Mouse (Mus musculus) liver, postnatal 0 days (tissue): ENCODE results near the gene Peli2. TPM values are rescaled to one million over a fixed set of nuclear protein-coding genes. Genes with fewer than 3 reads are reported as not detected.
A peak's percentile ranks its signal among the peaks of the same experiment; 100 is the strongest.

ENCODE experiments used
- ATAC-seq: fragments of 200-750 bp; cut with Nextera tagmentation; 2 replicates; pipeline ENCODE4 v1.8.0; 2017; ENCODE audit warnings: mild to moderate bottlenecking, moderate library complexity
- DNase-seq: peaks from one replicate; pipeline ENCODE4 v3.0.0-alpha.2; 2016
- H3K27ac ChIP-seq: fragments of 300-500 bp; sonication (generic); 2 replicates; pipeline ENCODE4 v1.5.1; 2014; ENCODE audit warnings: antibody characterized with exemption, moderate library complexity, mild to moderate bottlenecking, low read depth
- H3K27me3 ChIP-seq: fragments of 300-500 bp; sonication (generic); 2 replicates; pipeline ENCODE4 v1.6.1; 2014; ENCODE audit warnings: low read length, control low read depth, mixed read lengths; ENCODE audit not compliant: insufficient read depth
- H3K36me3 ChIP-seq: fragments of 300-500 bp; sonication (generic); replicated peaks from 2 replicates; pipeline ENCODE4 v1.6.1; 2014; ENCODE audit warnings: mild to moderate bottlenecking, control low read depth, low read length, moderate library complexity, mixed read lengths; ENCODE audit not compliant: insufficient read depth
- H3K4me1 ChIP-seq: fragments of 300-500 bp; sonication (generic); 2 replicates; pipeline ENCODE4 v1.6.1; 2014; ENCODE audit warnings: antibody characterized with exemption, mild to moderate bottlenecking, control low read depth; ENCODE audit not compliant: insufficient read depth
- H3K4me2 ChIP-seq: fragments of 300-500 bp; sonication (generic); 2 replicates; pipeline ENCODE4 v1.6.1; 2014; ENCODE audit warnings: low read depth, mild to moderate bottlenecking, low read length, moderate library complexity, mixed read lengths
- H3K4me3 ChIP-seq: fragments of 300-500 bp; sonication (generic); 2 replicates; pipeline ENCODE4 v1.5.1; 2014; ENCODE audit warnings: low read depth, low read length
- H3K9ac ChIP-seq: fragments of 300-500 bp; sonication (generic); replicated peaks from 2 replicates; pipeline ENCODE4 v1.6.1; 2014; ENCODE audit warnings: mild to moderate bottlenecking, moderate library complexity
- H3K9me3 ChIP-seq: fragments of 300-500 bp; sonication (generic); 2 replicates; pipeline ENCODE4 v1.6.1; 2016; ENCODE audit warnings: mild to moderate bottlenecking, control low read depth, low read length, mixed read lengths
- CTCF ChIP-seq: sonication (generic); IDR thresholded peaks from 2 replicates; pipeline ENCODE4 v1.5.1; 2016; ENCODE audit warnings: antibody characterized with exemption, low read depth
- EP300 ChIP-seq: IDR thresholded peaks from 2 replicates; pipeline ENCODE4 v1.6.1; 2016; ENCODE audit warnings: antibody characterized with exemption, low read depth, mild to moderate bottlenecking
- WGBS: fragments of 180-500 bp; shearing (Covaris S2); extraction: QIAGEN DNeasy Blood & Tissue Kit; methylation state at CpG from one replicate; pipeline ENCODE4 v1.1.7; 2014; ENCODE audit not compliant: insufficient replicate concordance; 5-methylcytosine and 5-hydroxymethylcytosine counted together
- polyA plus RNA-seq: library from polyadenylated mRNA; unstranded; fragments of >200 nt; fragmentation: Nextera tagmentation; extraction: Ambion mirVana; gene quantifications from 2 replicates; pipeline ENCODE4 v1.2.1, GENCODE M21; 2015

The Peli2 gene
- polyA plus RNA-seq, 1 experiment from 2014 or later, result 1.5 TPM

DNA sequence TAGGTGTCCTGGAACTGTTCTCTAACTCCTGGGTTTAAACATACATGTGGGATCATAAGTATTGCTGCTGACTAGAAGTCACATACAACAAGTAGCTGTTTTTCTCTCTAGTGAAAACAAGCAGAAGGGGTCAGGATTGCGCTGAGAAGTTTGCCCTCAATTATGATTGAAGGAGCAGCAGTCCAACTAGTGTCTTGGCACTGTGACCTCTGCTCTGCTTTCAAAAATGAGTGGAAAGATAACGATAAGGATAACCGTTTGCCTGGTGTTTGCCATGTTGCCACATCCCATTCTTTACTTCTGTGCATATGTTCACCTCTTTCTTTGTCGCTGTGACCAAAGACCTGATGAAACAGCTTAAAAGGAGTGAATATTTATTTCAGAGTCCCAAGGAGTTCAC, 167.0 kb downstream of the Peli2 start:
- ATAC-seq (no peak), DNase-seq (no peak)
- H3K9me3 ChIP-seq, result no peaks in the 10 kb centered on the region
- H3K9ac ChIP-seq, result no peak overlapping the region
- H3K4me3 ChIP-seq, result no peak overlapping the region
- H3K36me3 ChIP-seq, result no peaks in the 10 kb centered on the region
- no peaks in the 10 kb centered on the region for H3K4me1 ChIP-seq
- TF ChIP-seq EP300 (no peak), CTCF (no peak)
- H3K27me3 ChIP-seq, result no peaks in the 10 kb centered on the region
- WGBS, result 65% methylated on average over 4 of the region's 4 CpGs
- H3K27ac ChIP-seq, result no peak overlapping the region
- no peak overlapping the region for H3K4me2 ChIP-seq

DNA sequence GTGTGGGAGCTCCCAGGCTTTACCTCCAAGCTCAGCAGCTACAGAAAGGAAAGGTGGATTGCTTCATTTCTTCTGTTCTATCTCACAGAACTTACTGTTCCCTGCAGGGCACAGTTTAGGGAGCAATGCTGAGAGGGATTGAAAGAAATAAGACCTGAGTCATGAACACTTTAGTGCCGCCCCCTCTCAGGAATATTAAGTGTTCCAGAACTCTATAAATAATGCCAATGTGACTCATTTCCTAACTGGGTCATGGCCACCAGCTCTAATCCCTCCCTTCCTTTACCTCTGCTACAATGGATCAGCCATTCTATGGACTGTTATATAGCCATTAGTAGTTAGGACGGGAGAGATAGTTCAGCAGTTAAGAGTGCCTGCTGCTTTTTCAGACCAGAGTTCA, 168.0 kb downstream of the Peli2 start:
- H3K9me3 ChIP-seq, result no peaks in the 10 kb centered on the region
- no peak for DNase-seq
- no peak overlapping the region for H3K27ac ChIP-seq
- H3K4me1 ChIP-seq, result no peaks in the 10 kb centered on the region
- 65% methylated on average over 2 of the region's 2 CpGs for WGBS
- no peaks in the 10 kb centered on the region for H3K36me3 ChIP-seq
- H3K4me3 ChIP-seq, result no peak overlapping the region
- no peak for TF ChIP-seq EP300
- no peak overlapping the region for H3K9ac ChIP-seq
- no peaks in the 10 kb centered on the region for H3K27me3 ChIP-seq
- ATAC-seq, result no peak
- H3K4me2 ChIP-seq, result no peak overlapping the region

DNA sequence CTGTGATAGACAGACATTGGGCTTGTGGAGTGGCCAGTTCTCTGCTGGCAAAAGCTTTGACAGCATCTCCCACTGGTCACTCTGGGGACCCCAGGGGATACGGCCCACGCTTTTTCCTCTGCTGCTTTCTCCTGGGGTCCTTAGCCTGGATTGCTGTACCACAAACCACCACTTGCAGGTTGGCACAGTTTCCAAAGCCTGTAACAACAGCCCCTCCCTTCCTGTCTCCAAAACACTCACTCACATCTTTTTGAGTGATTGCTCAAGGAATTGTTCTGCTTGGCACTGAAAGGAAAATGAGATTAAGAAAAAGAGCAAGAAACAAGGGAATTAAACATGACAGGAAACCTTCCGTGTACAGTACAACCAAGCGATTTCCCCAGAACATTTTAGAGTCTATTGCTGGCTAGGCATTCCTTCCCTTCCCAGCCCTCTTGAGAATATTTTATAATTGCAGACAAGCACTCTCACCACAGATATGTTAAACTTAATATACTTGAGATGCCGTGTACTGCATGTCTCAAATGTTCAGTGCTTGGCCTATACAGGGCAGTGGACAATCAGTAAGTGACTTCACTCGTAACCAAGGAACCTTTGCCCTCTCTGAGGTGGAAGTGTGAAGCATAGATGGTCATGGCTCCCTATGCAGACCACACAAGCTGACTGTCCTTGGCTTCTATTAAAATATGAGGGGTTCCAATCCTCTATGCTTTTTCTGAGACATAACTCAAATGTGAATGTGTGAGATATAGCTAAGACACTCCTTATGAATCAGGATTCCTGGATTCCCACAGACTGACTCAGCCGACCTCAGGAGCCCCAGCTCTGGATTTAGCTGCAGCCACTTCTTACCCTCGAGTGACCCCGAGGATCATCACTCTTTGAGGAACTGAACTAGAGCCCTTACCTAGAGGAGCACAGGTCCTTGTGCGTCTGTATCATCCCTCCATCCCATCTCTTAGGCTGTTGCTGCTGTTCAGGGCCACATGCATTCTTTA, 169.3 kb downstream of the Peli2 start:
- Histone ChIP-seq H3K4me3 (no peak overlapping the region), H3K36me3 (no peaks in the 10 kb centered on the region), H3K27me3 (no peaks in the 10 kb centered on the region), H3K27ac (no peak overlapping the region), H3K9ac (no peak overlapping the region), H3K4me2 (no peak overlapping the region), H3K4me1 (no peaks in the 10 kb centered on the region), H3K9me3 (no peaks in the 10 kb centered on the region)
- WGBS, result 70% methylated on average over 10 of the region's 10 CpGs
- no peak for TF ChIP-seq EP300
- TF ChIP-seq CTCF, result no peak
- ATAC-seq (no peak), DNase-seq (no peak)

DNA sequence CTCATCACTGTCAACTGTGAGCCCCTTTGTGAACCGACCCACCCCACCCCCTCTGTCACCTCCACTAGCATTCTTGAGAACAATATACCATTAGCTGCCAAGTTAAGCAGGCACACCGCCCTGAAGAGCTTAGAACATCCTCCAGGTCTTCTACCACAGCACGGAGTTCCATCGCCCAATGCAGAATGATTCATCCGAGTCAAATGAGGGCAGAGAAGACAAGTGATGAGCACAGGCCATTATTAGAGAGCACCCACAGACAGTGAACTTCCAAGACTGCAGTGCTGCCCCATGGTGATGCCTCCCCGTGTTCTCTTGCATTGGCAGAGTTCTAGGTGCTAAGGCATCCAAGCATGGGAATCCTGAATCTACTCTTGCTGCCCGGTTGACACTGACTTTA, 172.9 kb downstream of the Peli2 start:
- TF ChIP-seq EP300 (no peak), CTCF (no peak)
- no peaks in the 10 kb centered on the region for H3K9me3 ChIP-seq
- no peaks in the 10 kb centered on the region for H3K36me3 ChIP-seq
- no peak for ATAC-seq
- no peaks in the 10 kb centered on the region for H3K27me3 ChIP-seq
- H3K4me1 ChIP-seq, result peaks cover 6% of the 10 kb centered on the region; the same call in 1 of the 2 replicates
- no peak overlapping the region for H3K27ac ChIP-seq
- H3K4me3 ChIP-seq, result no peak overlapping the region
- no peak for DNase-seq
- WGBS, result 70% methylated on average over 7 of the region's 7 CpGs
- H3K9ac ChIP-seq, result no peak overlapping the region
- H3K4me2 ChIP-seq, result no peak overlapping the region

- Histone ChIP-seq H3K9me3 (no peaks in the 10 kb centered on the region), H3K4me2 (peak overlapping the region; percentile 22; the same call in 1 of the 2 replicates), H3K9ac (no peak overlapping the region), H3K27me3 (no peaks in the 10 kb centered on the region), H3K27ac (no peak overlapping the region), H3K4me1 (peaks cover 6% of the 10 kb centered on the region; the same call in 1 of the 2 replicates), H3K4me3 (no peak overlapping the region), H3K36me3 (no peaks in the 10 kb centered on the region)
- no peak for TF ChIP-seq EP300
- no peak for TF ChIP-seq CTCF
- ATAC-seq (no peak), DNase-seq (no peak)
- 11% methylated on average over 5 of the region's 5 CpGs for WGBS
Observed at GRCm38 (mm10) chr14:48295410-48295809, 174.8 kb downstream of the Peli2 start.

GRCm38 (mm10) chr14:48295815-48296271, 175.2 kb downstream of the Peli2 start:
- no peak for ATAC-seq
- no peak for DNase-seq
- H3K27ac ChIP-seq, result no peak overlapping the region

More at GRCm38 (mm10) chr14:48295815-48296271, 175.2 kb downstream of the Peli2 start:
- no peaks in the 10 kb centered on the region for H3K27me3 ChIP-seq
- no peak for TF ChIP-seq CTCF
- no peak for TF ChIP-seq EP300
- H3K9ac ChIP-seq, result no peak overlapping the region
- peaks cover 6% of the 10 kb centered on the region; the same call in 1 of the 2 replicates for H3K4me1 ChIP-seq
- no peaks in the 10 kb centered on the region for H3K9me3 ChIP-seq
- H3K4me2 ChIP-seq, result peak overlapping the region; percentile 22; the same call in 1 of the 2 replicates
- no peaks in the 10 kb centered on the region for H3K36me3 ChIP-seq
- 3% methylated on average over 7 of the region's 7 CpGs for WGBS
- H3K4me3 ChIP-seq, result no peak overlapping the region
